Mouse (Mus musculus) limb, embryonic 10.5 days (tissue): ENCODE measurements around the gene Fam71e2. TPM values are rescaled to one million over a fixed set of nuclear protein-coding genes. Genes with fewer than 3 reads are reported as not detected.
A peak's percentile ranks its signal among the peaks of the same experiment; 100 is the strongest.

Experiments used
- DNase-seq: peaks from one replicate; pipeline ENCODE4 v3.0.0-alpha.2; 2017; ENCODE audit warnings: low spot score
- H3K27ac ChIP-seq: fragments of 300-500 bp; sonication (generic); 2 replicates; pipeline ENCODE4 v1.5.1; 2016; ENCODE audit warnings: mild to moderate bottlenecking
- H3K27me3 ChIP-seq: fragments of 300-500 bp; sonication (generic); 2 replicates; pipeline ENCODE4 v1.6.1; 2016; ENCODE audit warnings: low read depth, mild to moderate bottlenecking; ENCODE audit not compliant: poor library complexity, severe bottlenecking
- H3K36me3 ChIP-seq: fragments of 300-500 bp; sonication (generic); 2 replicates; pipeline ENCODE4 v1.6.1; 2016; ENCODE audit warnings: mild to moderate bottlenecking, moderate library complexity
- H3K4me1 ChIP-seq: fragments of 300-500 bp; sonication (generic); 2 replicates; pipeline ENCODE4 v1.6.1; 2016
- H3K4me3 ChIP-seq: fragments of 300-500 bp; sonication (generic); 2 replicates; pipeline ENCODE4 v1.5.1; 2016; ENCODE audit warnings: mild to moderate bottlenecking, moderate library complexity
- H3K9me3 ChIP-seq: fragments of 300-500 bp; sonication (generic); replicated peaks from 2 replicates; pipeline ENCODE4 v1.6.1; 2016; ENCODE audit warnings: mild to moderate bottlenecking
- WGBS: fragments of 180-500 bp; shearing (Covaris S2); methylation state at CpG from one replicate; pipeline ENCODE4 v1.1.7; 2016; 5-methylcytosine and 5-hydroxymethylcytosine counted together
- polyA plus RNA-seq: library from polyadenylated mRNA; unstranded; fragments of >200 nt; fragmentation: Nextera tagmentation; extraction: Ambion mirVana; gene quantifications from 2 replicates; pipeline ENCODE4 v1.2.1, GENCODE M21; 2016

Fam71e2 gene
- polyA plus RNA-seq, 1 experiment from 2014 or later = not detected

DNA sequence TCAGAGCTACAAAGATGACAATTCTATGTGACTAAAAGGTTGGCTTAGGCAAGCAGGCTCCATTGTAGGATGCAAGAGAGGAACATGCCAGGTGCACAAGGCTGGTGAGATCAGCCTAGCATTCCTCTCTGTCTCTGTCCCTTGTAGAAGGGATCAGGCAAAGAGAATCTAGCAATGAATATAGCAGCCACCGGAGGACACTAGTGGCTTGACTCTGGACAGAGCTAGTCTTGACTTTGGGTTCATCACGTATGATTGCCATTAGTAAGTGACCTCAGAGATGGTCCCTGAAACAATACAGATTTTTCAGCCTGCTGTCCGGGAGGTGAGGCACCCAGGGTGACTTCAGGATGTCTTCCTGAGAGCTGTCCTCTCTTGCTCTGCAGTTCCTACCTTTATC is 58.5 kb downstream of the Fam71e2 start:
- H3K27ac ChIP-seq = no peak overlapping the region
- DNase-seq = no peak
- no peak overlapping the region for H3K4me3 ChIP-seq
- H3K4me1 ChIP-seq = no peaks in the 10 kb centered on the region
- H3K9me3 ChIP-seq = no peaks in the 10 kb centered on the region
- H3K27me3 ChIP-seq = no peaks in the 10 kb centered on the region
- 85% methylated on average over 3 of the region's 3 CpGs for WGBS
- H3K36me3 ChIP-seq = peaks cover 98% of the 10 kb centered on the region

DNA sequence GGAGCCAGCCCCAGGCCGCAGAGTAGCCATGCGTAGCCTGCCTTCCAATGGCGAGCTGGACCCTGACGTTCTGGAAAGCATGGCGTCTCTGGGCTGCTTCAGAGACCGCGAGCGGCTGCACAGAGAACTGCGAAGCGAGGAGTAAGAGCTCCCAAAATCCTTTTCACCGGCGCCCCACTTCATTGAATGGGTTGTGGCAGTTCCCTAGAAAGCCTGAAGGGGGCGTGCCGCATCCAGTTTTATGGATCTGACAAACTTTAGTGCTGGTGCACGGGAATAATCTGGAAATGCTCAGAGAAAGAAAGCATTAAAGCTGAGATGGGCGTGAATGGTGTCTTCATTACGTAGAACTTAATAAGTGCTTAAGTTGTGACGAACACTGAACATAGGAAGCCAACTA is 66.0 kb downstream of the Fam71e2 start:
- Histone ChIP-seq H3K27ac (no peak overlapping the region), H3K27me3 (no peaks in the 10 kb centered on the region), H3K9me3 (no peaks in the 10 kb centered on the region), H3K4me1 (no peaks in the 10 kb centered on the region), H3K4me3 (no peak overlapping the region), H3K36me3 (peaks cover 97% of the 10 kb centered on the region)
- WGBS = 44% methylated on average over 18 of the region's 18 CpGs
- DNase-seq = peak; percentile 45

Other genes starting within 250 kb of the Fam71e2 start
- gene Tnni3, start 247.1 kb downstream of the Fam71e2 start, polyA plus RNA-seq = 2.6 and 3.1 TPM in 2 replicates
- 2.1 and 4.2 TPM in 2 replicates for gene Dnaaf3, start 238.8 kb downstream of the Fam71e2 start, polyA plus RNA-seq
- 1.1 and 2.8 TPM in 2 replicates for gene Syt5, start 223.8 kb downstream of the Fam71e2 start, polyA plus RNA-seq
- not detected in 2 replicates for gene Ptprh, start 167.3 kb downstream of the Fam71e2 start, polyA plus RNA-seq
- 1.7 and 2.1 TPM in 2 replicates for gene Tmem86b, start 139.9 kb downstream of the Fam71e2 start, polyA plus RNA-seq
- 10.6 and 11.4 TPM in 2 replicates for gene Ppp6r1, start 112.3 kb downstream of the Fam71e2 start, polyA plus RNA-seq
- gene Hspbp1, start 86.2 kb downstream of the Fam71e2 start, polyA plus RNA-seq = 123 and 130 TPM in 2 replicates
- gene Brsk1, start 80.7 kb downstream of the Fam71e2 start, polyA plus RNA-seq = 1.3 TPM in 2 replicates
- 0.13 TPM in 1 of 2 replicates, not detected in the other for gene Tmem150b, start 46.1 kb downstream of the Fam71e2 start, polyA plus RNA-seq
- 88.9 and 100 TPM in 2 replicates for gene Kmt5c, start 31.2 kb downstream of the Fam71e2 start, polyA plus RNA-seq
- gene Cox6b2, start 18.2 kb downstream of the Fam71e2 start, polyA plus RNA-seq = 36.7 and 51.5 TPM in 2 replicates
- gene Il11, start 11.6 kb upstream of the Fam71e2 start, polyA plus RNA-seq = 0.09 TPM in 1 of 2 replicates, not detected in the other
- gene Tmem190, start 11.6 kb upstream of the Fam71e2 start, polyA plus RNA-seq = not detected in 2 replicates
- 4.8 and 5.8 TPM in 2 replicates for gene Tmem238, start 18.4 kb upstream of the Fam71e2 start, polyA plus RNA-seq
- gene Rpl28, start 21.6 kb upstream of the Fam71e2 start, polyA plus RNA-seq = 396 and 427 TPM in 2 replicates
- gene Ube2s, start 41.3 kb upstream of the Fam71e2 start, polyA plus RNA-seq = 500 and 550 TPM in 2 replicates
- gene Shisa7, start 73.4 kb upstream of the Fam71e2 start, polyA plus RNA-seq = 0.16 and 0.18 TPM in 2 replicates
- gene Isoc2b, start 99.0 kb upstream of the Fam71e2 start, polyA plus RNA-seq = 2.6 and 3.1 TPM in 2 replicates
- 0.46 and 0.64 TPM in 2 replicates for gene Isoc2a, start 105.9 kb upstream of the Fam71e2 start, polyA plus RNA-seq
- not detected in 2 replicates for gene Gm36210, start 135.2 kb upstream of the Fam71e2 start, polyA plus RNA-seq
- gene Zfp628, start 143.9 kb upstream of the Fam71e2 start, polyA plus RNA-seq = 4.2 and 5.1 TPM in 2 replicates
- gene Nat14, start 150.7 kb upstream of the Fam71e2 start, polyA plus RNA-seq = 2.8 and 4.9 TPM in 2 replicates
- gene Ssc5d, start 154.5 kb upstream of the Fam71e2 start, polyA plus RNA-seq = 0.95 and 2.0 TPM in 2 replicates
- 0.10 and 0.18 TPM in 2 replicates for gene Sbk2, start 193.1 kb upstream of the Fam71e2 start, polyA plus RNA-seq
- gene Sbk3, start 199.9 kb upstream of the Fam71e2 start, polyA plus RNA-seq = not detected in 2 replicates
- 21.9 and 28.3 TPM in 2 replicates for gene Zfp579, start 224.9 kb upstream of the Fam71e2 start, polyA plus RNA-seq
- gene Zfp524, start 243.1 kb upstream of the Fam71e2 start, polyA plus RNA-seq = 8.2 and 9.0 TPM in 2 replicates
- gene Fiz1, start 243.4 kb upstream of the Fam71e2 start, polyA plus RNA-seq = 64.8 and 68.3 TPM in 2 replicates
- 2.0 TPM in 1 of 2 replicates, not detected in the other for gene Gm44973, start 244.2 kb upstream of the Fam71e2 start, polyA plus RNA-seq
- gene Zfp865, start 249.1 kb upstream of the Fam71e2 start, polyA plus RNA-seq = 7.5 and 7.7 TPM in 2 replicates
- 5.5 and 9.0 TPM in 2 replicates for gene Ccdc106, start 249.3 kb upstream of the Fam71e2 start, polyA plus RNA-seq